Mouse (Mus musculus) adrenal gland (tissue): ENCODE measurements around the gene Dcxr.
"Not testable (repeated sequence)": the region's sequence is repeated elsewhere in the genome, so short reads cannot be mapped to it uniquely, and the experiment has no call there.

Experiments
- intact Hi-C: fragments of 180-260 bp; cut with DNase I; formaldehyde crosslinking; loops from one replicate; pipeline ENCODE4 v1.15.1; 2025

The Dcxr gene

GRCm38 (mm10) chr11:120730331-120730870 is 3.3 kb upstream of the Dcxr start:
- intact Hi-C loops = no loop called here

- intact Hi-C loops = not testable (repeated sequence)
These were observed 2.5 kb upstream of the Dcxr start for GRCm38 (mm10) chr11:120729432-120730050.

- intact Hi-C loops = no loop called here
These were observed 1.6 kb upstream of the Dcxr start for GRCm38 (mm10) chr11:120728530-120729240.

- intact Hi-C loops = no loop called here
These were observed 483 bp upstream of the Dcxr start for GRCm38 (mm10) chr11:120727564-120727963.

GRCm38 (mm10) chr11:120726243-120727168 is 575 bp downstream of the Dcxr start:
- intact Hi-C loops = no loop called here

GRCm38 (mm10) chr11:120723509-120723908 is 3.6 kb downstream of the Dcxr start:
- intact Hi-C loops = no loop called here

GRCm38 (mm10) chr11:120722761-120723382 is 4.2 kb downstream of the Dcxr start:
- intact Hi-C loops = no loop called here

GRCm38 (mm10) chr11:120722067-120722630 is 4.9 kb downstream of the Dcxr start:
- intact Hi-C loops = no loop called here

- intact Hi-C loops = loop anchor here (1.0 kb wide), 1 partner anchor 55 kb away; no protein-coding TSS in a partner anchor
These were observed 5.7 kb downstream of the Dcxr start, which contains the start of gene Rac3 for GRCm38 (mm10) chr11:120721124-120722066. Gene Rac3, plus strand, starts transcription at chr11:120721470.

GRCm38 (mm10) chr11:120720450-120720849 is 6.6 kb downstream of the Dcxr start:
- intact Hi-C loops = no loop called here

GRCm38 (mm10) chr11:120719841-120720376 is 7.2 kb downstream of the Dcxr start:
- intact Hi-C loops = loop anchor here (10.0 kb wide), 1 partner anchor 185 kb away; no protein-coding TSS in a partner anchor

GRCm38 (mm10) chr11:120719242-120719641 is 7.8 kb downstream of the Dcxr start:
- intact Hi-C loops = loop anchor here (10.0 kb wide), 1 partner anchor 186 kb away; no protein-coding TSS in a partner anchor

GRCm38 (mm10) chr11:120715131-120715530 is 11.9 kb downstream of the Dcxr start:
- intact Hi-C loops = loop anchor here (10.0 kb wide), 1 partner anchor 190 kb away; no protein-coding TSS in a partner anchor

- intact Hi-C loops = loop anchor here (10.0 kb wide), 1 partner anchor 190 kb away; no protein-coding TSS in a partner anchor
These were observed 12.5 kb downstream of the Dcxr start for GRCm38 (mm10) chr11:120714546-120714945.

- intact Hi-C loops = loop anchor here (2.0 to 10.0 kb wide), 3 partner anchors 55 to 191 kb away; partner anchors contain the start of gene Sirt7
These were observed 13.2 kb downstream of the Dcxr start, which contains the start of the genes Cenpx and Lrrc45 for GRCm38 (mm10) chr11:120713580-120714518. Gene Cenpx, minus strand, starts transcription at chr11:120713738. Gene Lrrc45, plus strand, starts transcription at chr11:120713925.

- intact Hi-C loops = loop anchor here (2.0 to 10.0 kb wide), 3 partner anchors 54 to 192 kb away; partner anchors contain the start of gene Sirt7
These were observed 14.1 kb downstream of the Dcxr start for GRCm38 (mm10) chr11:120712771-120713568.
